Mouse (Mus musculus): ENCODE measurements around the gene Pfn4. TPM values are rescaled to one million over a fixed set of nuclear protein-coding genes. Genes with fewer than 3 reads are reported as not detected.

Pfn4 gene
- total and polyA plus RNA-seq, 3 experiments, result not detected

GRCm38 (mm10) chr12:4827256-4827655 is 58.4 kb downstream of the Pfn4 start:
- Histone ChIP-seq H3K9me3 (replicated peaks; ENCODE audit: low read length) (no peaks in the 10 kb centered on the region), H3K27ac (ENCODE audit: insufficient read depth, low read depth) (no peak overlapping the region), H3K4me2 (ENCODE audit: insufficient read depth, low read depth, poor library complexity, severe bottlenecking) (no peak overlapping the region), H3K36me3 (replicated peaks in 1 of 2; ENCODE audit: control insufficient read depth in 1 of 2, insufficient read depth in 1 of 2, low read length in 1 of 2) (peaks cover 55 to 88% of the 10 kb centered on the region in 2 experiments), H3K4me1 (ENCODE audit: control insufficient read depth in 1 of 2, insufficient read depth in 2 of 2) (no peaks in the 10 kb centered on the region), H3K4me3 (replicated peaks in 1 of 3; ENCODE audit: low read depth in 2 of 3, low read length in 2 of 3, poor library complexity in 1 of 3) (no peak overlapping the region), H3K79me2 (replicated peaks; ENCODE audit: control insufficient read depth, extremely low read depth, insufficient read depth, poor library complexity, severe bottlenecking) (0 out of 2 replicates have a peak, but pooled peaks cover 3% of the 10 kb centered on the region), H3K9ac (ENCODE audit: insufficient read depth, low read depth) (no peak overlapping the region), H3K27me3 (replicated peaks) (no peaks in the 10 kb centered on the region)
- TF ChIP-seq TBP (conservative IDR thresholded peaks at IDR 0.05; ENCODE audit: low read depth, low read length), result no peak
- no peak for TF ChIP-seq UBTF (IDR thresholded peaks at IDR 0.05; ENCODE audit: low read depth, low read length)
- TF ChIP-seq CHD1 (IDR thresholded peaks at IDR 0.05; ENCODE audit: low read depth, low read length), result no peak
- TF ChIP-seq RAD21 (IDR thresholded peaks at IDR 0.05; ENCODE audit: low read depth, low read length), result no peak
- no peak for TF ChIP-seq CHD2 (IDR thresholded peaks at IDR 0.05; ENCODE audit: low read length)
- no peak for TF ChIP-seq SIN3A (IDR thresholded peaks at IDR 0.05; ENCODE audit: low read length)
- no peak for TF ChIP-seq CTCF (conservative IDR thresholded peaks at IDR 0.05 in 1 of 2, IDR thresholded peaks at IDR 0.05 in 1 of 2; ENCODE audit: low read depth in 2 of 2, low read length in 2 of 2)
- no peak for TF ChIP-seq USF2 (conservative IDR thresholded peaks at IDR 0.05; ENCODE audit: low read depth, low read length)
- TF ChIP-seq NELFE (IDR thresholded peaks at IDR 0.05; ENCODE audit: low read depth, low read length), result no peak
- TF ChIP-seq JUN (IDR thresholded peaks at IDR 0.05; ENCODE audit: insufficient read depth, low read depth, low read length), result no peak
- no peak for TF ChIP-seq ZMIZ1 (IDR thresholded peaks at IDR 0.05; ENCODE audit: low read depth, low read length)
- TF ChIP-seq POLR2A (IDR thresholded peaks at IDR 0.05; ENCODE audit: low read depth, low read length), result no peak
- no peak for DNase-seq (ENCODE audit: extremely low read depth)
- dilution Hi-C loops (cut with MboI; ENCODE audit: extremely low pct_ligation_motif_present, extremely low pct_unique_long_range_greater_than_20kb, low sequenced_read_pairs), result no loop called here
- in situ Hi-C loops (cut with MboI; ENCODE audit: low pct_ligation_motif_present, low pct_unique_long_range_greater_than_20kb, low sequenced_read_pairs), result loop anchor here (25.0 kb wide), 1 partner anchor 590 kb away; the partner anchor contains the start of genes Cenpo and Ptrhd1

Other genes starting within 250 kb of the Pfn4 start
- 27.9 and 32.3 TPM in 2 replicates for gene Itsn2, start 176.4 kb upstream of the Pfn4 start, total RNA-seq (2012; rRNA removed)
- gene Itsn2, start 176.4 kb upstream of the Pfn4 start, total RNA-seq (2014; rRNA removed), result 48.1 and 54.1 TPM in 2 replicates
- 44.4 and 45.6 TPM in 2 replicates for gene Itsn2, start 176.4 kb upstream of the Pfn4 start, polyA plus RNA-seq (2012; ENCODE audit: insufficient read length, low read depth)
- gene Gm3625, start 176.1 kb upstream of the Pfn4 start, total RNA-seq (2012; rRNA removed), result not detected in 2 replicates
- gene Gm3625, start 176.1 kb upstream of the Pfn4 start, total RNA-seq (2014; rRNA removed), result not detected in 2 replicates
- gene Gm3625, start 176.1 kb upstream of the Pfn4 start, polyA plus RNA-seq (2012; ENCODE audit: insufficient read length, low read depth), result not detected in 2 replicates
- not detected in 2 replicates for gene Fam228a, start 30.6 kb upstream of the Pfn4 start, total RNA-seq (2012; rRNA removed)
- not detected in 2 replicates for gene Fam228a, start 30.6 kb upstream of the Pfn4 start, total RNA-seq (2014; rRNA removed)
- gene Fam228a, start 30.6 kb upstream of the Pfn4 start, polyA plus RNA-seq (2012; ENCODE audit: insufficient read length, low read depth), result not detected in 2 replicates
- 0.13 TPM in 1 of 2 replicates, not detected in the other for gene Fam228b, start 245 bp downstream of the Pfn4 start, total RNA-seq (2012; rRNA removed)
- not detected in 2 replicates for gene Fam228b, start 245 bp downstream of the Pfn4 start, total RNA-seq (2014; rRNA removed)
- not detected in 2 replicates for gene Fam228b, start 245 bp downstream of the Pfn4 start, polyA plus RNA-seq (2012; ENCODE audit: insufficient read length, low read depth)
- 109 and 135 TPM in 2 replicates for gene Sf3b6, start 48.5 kb downstream of the Pfn4 start, total RNA-seq (2012; rRNA removed)
- gene Sf3b6, start 48.5 kb downstream of the Pfn4 start, total RNA-seq (2014; rRNA removed), result 346 and 388 TPM in 2 replicates
- 151 and 191 TPM in 2 replicates for gene Sf3b6, start 48.5 kb downstream of the Pfn4 start, polyA plus RNA-seq (2012; ENCODE audit: insufficient read length, low read depth)
- gene Fkbp1b, start 72.6 kb downstream of the Pfn4 start, total RNA-seq (2012; rRNA removed), result 0.38 and 0.42 TPM in 2 replicates
- not detected in 2 replicates for gene Fkbp1b, start 72.6 kb downstream of the Pfn4 start, total RNA-seq (2014; rRNA removed)
- not detected in 2 replicates for gene Fkbp1b, start 72.6 kb downstream of the Pfn4 start, polyA plus RNA-seq (2012; ENCODE audit: insufficient read length, low read depth)
- gene Wdcp, start 74.3 kb downstream of the Pfn4 start, total RNA-seq (2012; rRNA removed), result 18.9 and 21.7 TPM in 2 replicates
- gene Wdcp, start 74.3 kb downstream of the Pfn4 start, total RNA-seq (2014; rRNA removed), result 31.3 and 32.1 TPM in 2 replicates
- gene Wdcp, start 74.3 kb downstream of the Pfn4 start, polyA plus RNA-seq (2012; ENCODE audit: insufficient read length, low read depth), result 8.9 and 9.3 TPM in 2 replicates
- 0.17 and 0.21 TPM in 2 replicates for gene Mfsd2b, start 105.3 kb downstream of the Pfn4 start, total RNA-seq (2012; rRNA removed)
- 0.05 TPM in 1 of 2 replicates, not detected in the other for gene Mfsd2b, start 105.3 kb downstream of the Pfn4 start, total RNA-seq (2014; rRNA removed)
- 0.35 and 0.49 TPM in 2 replicates for gene Mfsd2b, start 105.3 kb downstream of the Pfn4 start, polyA plus RNA-seq (2012; ENCODE audit: insufficient read length, low read depth)
- 15.2 and 19.5 TPM in 2 replicates for gene Ubxn2a, start 138.7 kb downstream of the Pfn4 start, total RNA-seq (2012; rRNA removed)
- 25.4 and 28.5 TPM in 2 replicates for gene Ubxn2a, start 138.7 kb downstream of the Pfn4 start, total RNA-seq (2014; rRNA removed)
- 20.8 and 23.5 TPM in 2 replicates for gene Ubxn2a, start 138.7 kb downstream of the Pfn4 start, polyA plus RNA-seq (2012; ENCODE audit: insufficient read length, low read depth)
- gene Atad2b, start 148.3 kb downstream of the Pfn4 start, total RNA-seq (2012; rRNA removed), result 6.5 and 7.3 TPM in 2 replicates
- 6.9 and 7.6 TPM in 2 replicates for gene Atad2b, start 148.3 kb downstream of the Pfn4 start, total RNA-seq (2014; rRNA removed)
- 8.6 and 10.3 TPM in 2 replicates for gene Atad2b, start 148.3 kb downstream of the Pfn4 start, polyA plus RNA-seq (2012; ENCODE audit: insufficient read length, low read depth)

Data from CH12.LX (cell line).